Mouse (Mus musculus): ENCODE measurements around the gene Cped1.

GRCm38 (mm10) chr6:22157461-22157860 is 171.7 kb downstream of the Cped1 start:
- TF ChIP-seq CTCF (IDR thresholded peaks at IDR 0.05; ENCODE audit: insufficient read depth, low read depth, low read length) (no peak), POLR2A (IDR thresholded peaks at IDR 0.05; ENCODE audit: insufficient read depth, low read depth, low read length) (no peak)

Measured in olfactory bulb, adult 2 months (tissue).